Mouse (Mus musculus): ENCODE results near the gene Ihh. TPM values are rescaled to one million over a fixed set of nuclear protein-coding genes. Genes with fewer than 3 reads are reported as not detected.

The Ihh gene
- polyA plus RNA-seq, 2 experiments, result 1.5 to 2.4 TPM

DNA sequence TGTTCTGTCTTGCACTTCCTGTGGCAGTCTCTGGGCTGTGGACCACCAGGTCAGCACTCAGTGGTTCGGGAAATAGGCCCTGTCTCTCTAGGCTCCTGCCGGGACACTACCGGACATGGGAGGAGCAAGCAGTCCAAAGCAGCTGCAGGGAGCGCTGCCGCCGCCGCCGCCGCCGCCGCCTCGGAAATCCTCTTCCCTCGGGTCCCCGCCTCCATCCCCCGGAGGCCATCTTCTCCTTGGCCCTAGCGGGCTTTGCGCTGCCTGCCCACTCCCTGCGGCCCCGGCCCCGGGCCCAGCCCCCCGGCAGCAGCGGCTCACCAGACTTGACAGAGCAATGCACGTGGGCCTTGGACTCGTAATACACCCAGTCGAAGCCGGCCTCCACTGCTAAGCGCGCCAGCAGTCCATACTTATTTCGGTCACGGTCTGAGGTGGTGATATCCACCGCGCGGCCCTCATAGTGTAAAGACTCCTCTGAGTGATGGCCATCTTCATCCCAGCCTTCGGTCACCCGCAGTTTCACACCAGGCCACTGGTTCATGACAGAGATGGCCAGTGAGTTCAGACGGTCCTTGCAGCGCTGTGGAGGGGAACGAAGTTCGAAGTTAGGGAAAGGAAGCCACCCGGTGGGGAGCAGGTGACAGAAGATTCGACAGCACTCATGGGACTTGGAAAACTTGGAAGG is 3.3 kb downstream of the Ihh start:
- ATAC-seq (ENCODE audit: insufficient read depth) (no peak), DNase-seq (ENCODE audit: low read depth in 3 of 3, low spot score in 3 of 3) (no peak)
- no peak overlapping the region for H3K27ac ChIP-seq
- H3K4me2 ChIP-seq (ENCODE audit: low read depth), result no peak overlapping the region
- peaks cover 58% of the 10 kb centered on the region for H3K27me3 ChIP-seq (ENCODE audit: control insufficient read depth, insufficient read depth, low read length)
- no peak overlapping the region for H3K4me3 ChIP-seq (ENCODE audit: insufficient read depth in 1 of 2, low read depth in 2 of 2, low read length in 2 of 2)
- H3K36me3 ChIP-seq (replicated peaks; ENCODE audit: control insufficient read depth, insufficient read depth, low read depth), result no peaks in the 10 kb centered on the region
- H3K9me3 ChIP-seq (ENCODE audit: control insufficient read depth, low read length), result no peaks in the 10 kb centered on the region
- 3% methylated on average over 40 of the region's 41 CpGs for WGBS (ENCODE audit: insufficient replicate concordance)
- H3K4me1 ChIP-seq (replicated peaks; ENCODE audit: control insufficient read depth in 2 of 2, insufficient read depth in 2 of 2, low read length in 1 of 2), result no peaks in the 10 kb centered on the region
- no peak for TF ChIP-seq CTCF (IDR thresholded peaks at IDR 0.05; ENCODE audit: low read depth)
- TF ChIP-seq EP300 (IDR thresholded peaks at IDR 0.05; ENCODE audit: low read depth), result no peak
- no peak overlapping the region for H3K9ac ChIP-seq (replicated peaks)

DNA sequence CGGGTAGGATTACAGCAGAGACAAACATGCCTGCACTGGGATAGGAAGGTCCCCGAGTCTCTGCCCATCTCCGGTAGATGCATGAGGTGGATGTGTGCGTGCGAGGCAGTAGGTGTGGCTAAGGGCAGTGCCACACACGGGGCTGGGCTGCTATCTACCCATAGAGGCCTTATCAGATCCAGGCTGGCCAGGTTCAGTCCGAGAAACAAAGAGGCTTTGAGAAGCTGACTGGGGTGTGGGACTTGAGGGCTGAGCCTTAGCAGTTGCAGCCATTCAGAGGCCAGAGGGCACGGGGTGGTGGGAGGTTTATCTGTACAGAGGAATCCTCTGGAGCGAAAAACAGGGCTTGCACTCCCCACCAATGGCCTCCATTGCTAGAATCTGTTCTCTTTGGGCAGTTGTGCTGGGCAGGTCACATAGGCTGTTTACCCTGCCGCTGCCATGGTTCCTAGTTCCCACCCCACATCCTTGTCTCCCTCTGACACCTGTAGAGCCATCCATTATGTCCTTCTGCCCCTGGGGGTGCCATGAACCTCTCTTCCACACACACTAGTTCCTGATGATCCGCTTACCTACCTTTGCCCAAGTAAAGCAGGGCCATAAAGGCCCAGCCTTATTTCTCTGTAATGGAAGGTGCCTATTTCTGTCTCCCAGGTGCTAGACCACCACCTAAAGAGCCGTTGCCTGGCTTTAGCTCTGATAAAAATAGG is 9.7 kb downstream of the Ihh start:
- Histone ChIP-seq H3K36me3 (replicated peaks; ENCODE audit: control insufficient read depth, insufficient read depth, low read depth) (no peaks in the 10 kb centered on the region), H3K4me2 (ENCODE audit: low read depth) (no peak overlapping the region), H3K4me3 (ENCODE audit: insufficient read depth in 1 of 2, low read depth in 2 of 2, low read length in 2 of 2) (no peak overlapping the region), H3K9ac (replicated peaks) (no peak overlapping the region), H3K27ac (no peak overlapping the region), H3K9me3 (ENCODE audit: control insufficient read depth, low read length) (no peaks in the 10 kb centered on the region), H3K27me3 (ENCODE audit: control insufficient read depth, insufficient read depth, low read length) (no peaks in the 10 kb centered on the region; the same call in 1 of the 2 replicates), H3K4me1 (replicated peaks; ENCODE audit: control insufficient read depth in 2 of 2, insufficient read depth in 2 of 2, low read length in 1 of 2) (no peaks in the 10 kb centered on the region)
- DNase-seq (ENCODE audit: low read depth in 3 of 3, low spot score in 3 of 3) (no peak), ATAC-seq (ENCODE audit: insufficient read depth) (no peak)
- TF ChIP-seq CTCF (IDR thresholded peaks at IDR 0.05; ENCODE audit: low read depth) (no peak), EP300 (IDR thresholded peaks at IDR 0.05; ENCODE audit: low read depth) (no peak)
- WGBS (ENCODE audit: insufficient replicate concordance), result 41% methylated on average over 12 of the region's 12 CpGs

DNA sequence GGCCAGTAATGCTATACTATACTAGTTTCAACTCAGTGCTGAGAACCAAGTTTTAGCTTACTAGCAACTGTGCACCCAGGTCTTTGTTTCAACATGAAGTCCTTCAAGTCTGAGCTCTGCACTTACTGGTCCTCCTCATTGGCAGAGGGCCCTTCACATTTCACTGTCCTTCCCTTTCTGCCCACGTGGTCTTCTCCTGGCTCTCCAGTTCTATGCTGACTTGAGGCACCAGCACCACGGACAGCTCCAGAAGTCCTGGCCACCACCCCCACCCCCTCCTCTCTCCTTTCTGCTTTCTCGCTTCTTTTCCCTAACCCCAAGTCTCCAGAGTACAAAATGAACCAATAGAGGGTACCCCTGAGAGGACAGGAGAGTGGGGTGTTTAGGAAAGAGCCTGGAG is 11.7 kb downstream of the Ihh start:
- Histone ChIP-seq H3K4me1 (replicated peaks; ENCODE audit: control insufficient read depth in 2 of 2, insufficient read depth in 2 of 2, low read length in 1 of 2) (no peaks in the 10 kb centered on the region), H3K9ac (replicated peaks) (no peak overlapping the region), H3K27me3 (ENCODE audit: control insufficient read depth, insufficient read depth, low read length) (no peaks in the 10 kb centered on the region), H3K27ac (no peak overlapping the region), H3K4me3 (ENCODE audit: insufficient read depth in 1 of 2, low read depth in 2 of 2, low read length in 2 of 2) (no peak overlapping the region), H3K4me2 (ENCODE audit: low read depth) (no peak overlapping the region), H3K36me3 (replicated peaks; ENCODE audit: control insufficient read depth, insufficient read depth, low read depth) (no peaks in the 10 kb centered on the region), H3K9me3 (ENCODE audit: control insufficient read depth, low read length) (no peaks in the 10 kb centered on the region)
- ATAC-seq (ENCODE audit: insufficient read depth) (no peak), DNase-seq (ENCODE audit: low read depth in 3 of 3, low spot score in 3 of 3) (no peak)
- 3% methylated on average over 3 of the region's 3 CpGs for WGBS (ENCODE audit: insufficient replicate concordance)
- TF ChIP-seq EP300 (IDR thresholded peaks at IDR 0.05; ENCODE audit: low read depth) (no peak), CTCF (IDR thresholded peaks at IDR 0.05; ENCODE audit: low read depth) (no peak)

DNA sequence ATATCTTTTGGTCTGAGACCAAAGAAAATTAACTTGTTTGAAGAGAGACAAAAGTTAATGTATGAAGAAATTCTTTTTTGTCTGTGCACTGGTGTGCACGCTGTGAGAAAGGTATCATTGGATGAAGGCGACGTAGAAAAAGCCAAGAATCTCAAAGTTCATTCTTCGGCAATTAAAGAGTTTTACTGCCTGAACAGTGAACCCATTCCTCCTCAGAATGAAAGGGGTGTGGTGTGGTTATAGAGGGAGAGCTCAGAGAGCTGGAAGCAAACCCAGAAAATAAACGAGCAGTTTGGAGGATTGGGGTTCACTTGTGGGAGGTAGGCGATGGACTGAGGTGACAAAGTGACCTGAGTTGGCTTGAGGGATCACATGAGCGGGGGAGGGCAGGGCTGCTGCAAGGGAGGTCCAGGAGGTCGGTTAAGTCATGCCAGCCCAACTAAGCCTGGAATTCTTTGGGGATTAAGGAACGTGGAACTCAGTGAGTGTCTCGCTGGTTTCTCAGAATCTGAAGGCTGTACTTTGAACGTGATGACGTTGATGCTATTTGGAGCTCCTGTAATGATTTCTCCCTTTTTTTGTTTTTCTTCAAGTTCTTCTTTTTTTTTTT is 15.1 kb downstream of the Ihh start:
- Histone ChIP-seq H3K4me3 (ENCODE audit: insufficient read depth in 1 of 2, low read depth in 2 of 2, low read length in 2 of 2) (no peak overlapping the region), H3K27ac (no peak overlapping the region), H3K9me3 (ENCODE audit: control insufficient read depth, low read length) (no peaks in the 10 kb centered on the region), H3K27me3 (ENCODE audit: control insufficient read depth, insufficient read depth, low read length) (no peaks in the 10 kb centered on the region), H3K36me3 (replicated peaks; ENCODE audit: control insufficient read depth, insufficient read depth, low read depth) (no peaks in the 10 kb centered on the region), H3K4me2 (ENCODE audit: low read depth) (no peak overlapping the region), H3K4me1 (replicated peaks; ENCODE audit: control insufficient read depth in 2 of 2, insufficient read depth in 2 of 2, low read length in 1 of 2) (no peaks in the 10 kb centered on the region), H3K9ac (replicated peaks) (no peak overlapping the region)
- DNase-seq (ENCODE audit: low read depth in 3 of 3, low spot score in 3 of 3) (no peak), ATAC-seq (ENCODE audit: insufficient read depth) (no peak)
- 40% methylated on average over 12 of the region's 12 CpGs for WGBS (ENCODE audit: insufficient replicate concordance)
- TF ChIP-seq CTCF (IDR thresholded peaks at IDR 0.05; ENCODE audit: low read depth) (no peak), EP300 (IDR thresholded peaks at IDR 0.05; ENCODE audit: low read depth) (no peak)

DNA sequence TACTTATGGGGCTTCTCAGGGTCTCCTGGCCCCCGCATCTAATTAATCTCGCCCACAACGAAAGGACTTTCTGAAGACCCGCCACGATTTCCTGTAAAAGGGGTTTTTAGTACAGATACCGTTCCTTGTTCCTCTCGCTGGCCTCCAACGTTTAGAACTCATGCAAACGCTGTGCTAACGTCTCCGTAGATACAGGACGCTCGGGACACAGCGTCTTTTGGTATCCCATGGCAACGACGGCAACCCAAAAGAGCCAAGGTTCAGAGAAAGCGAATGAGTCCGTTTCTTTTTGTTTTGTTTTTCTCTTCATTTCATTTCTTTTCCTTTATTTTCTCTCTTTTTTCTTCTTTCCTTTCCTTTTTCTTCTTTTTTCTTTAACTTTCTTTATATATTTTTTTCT is 16.1 kb downstream of the Ihh start, which contains the start of gene Cfap65:
Cfap65 (minus strand) TSS at position 198 of the 400 bp plus-strand sequence.
- TF ChIP-seq CTCF (IDR thresholded peaks at IDR 0.05; ENCODE audit: low read depth) (no peak), EP300 (IDR thresholded peaks at IDR 0.05; ENCODE audit: low read depth) (no peak)
- Histone ChIP-seq H3K36me3 (replicated peaks; ENCODE audit: control insufficient read depth, insufficient read depth, low read depth) (no peaks in the 10 kb centered on the region), H3K27me3 (ENCODE audit: control insufficient read depth, insufficient read depth, low read length) (no peaks in the 10 kb centered on the region), H3K27ac (no peak within 1 kb of the TSS), H3K4me2 (ENCODE audit: low read depth) (no peak within 1 kb of the TSS; the same call in 1 of the 2 replicates), H3K9ac (replicated peaks) (no peak within 1 kb of the TSS), H3K9me3 (ENCODE audit: control insufficient read depth, low read length) (no peaks in the 10 kb centered on the region), H3K4me3 (ENCODE audit: insufficient read depth in 1 of 2, low read depth in 2 of 2, low read length in 2 of 2) (no peak within 1 kb of the TSS), H3K4me1 (replicated peaks; ENCODE audit: control insufficient read depth in 2 of 2, insufficient read depth in 2 of 2, low read length in 1 of 2) (no peaks in the 10 kb centered on the region)
- WGBS (ENCODE audit: insufficient replicate concordance), result 2% methylated on average over 18 of the region's 18 CpGs
- DNase-seq (ENCODE audit: low read depth in 3 of 3, low spot score in 3 of 3) (no peak), ATAC-seq (ENCODE audit: insufficient read depth) (no peak)

All from liver, embryonic 14.5 days (tissue).